Mouse (Mus musculus) kidney, adult 2 months (tissue): ENCODE data around the gene Miip. TPM values are rescaled to one million over a fixed set of nuclear protein-coding genes. Genes with fewer than 3 reads are reported as not detected.
"Not testable (repeated sequence)": the region's sequence is repeated elsewhere in the genome, so short reads cannot be mapped to it uniquely, and the experiment has no call there.

Experiments used
- DNase-seq: peaks from one replicate; pipeline ENCODE4 v3.0.0; 2021
- H3K27ac ChIP-seq: fragments of 200-500 bp; 2 replicates; pipeline ENCODE4 v1.5.1; 2012; ENCODE audit warnings: low read depth, low read length, control low read depth, inconsistent platforms; ENCODE audit not compliant: insufficient read depth
- H3K27me3 ChIP-seq: fragments of 200-500 bp; replicated peaks from 2 replicates; pipeline ENCODE4 v1.6.1; 2012; ENCODE audit warnings: mild to moderate bottlenecking, moderate library complexity, low read length, inconsistent platforms; ENCODE audit not compliant: control insufficient read depth, insufficient read depth
- H3K36me3 ChIP-seq: fragments of 200-500 bp; 2 replicates; pipeline ENCODE4 v1.6.1; 2012; ENCODE audit warnings: mild to moderate bottlenecking, moderate library complexity, low read length, inconsistent platforms; ENCODE audit not compliant: control insufficient read depth, insufficient read depth
- H3K4me1 ChIP-seq: fragments of 200-500 bp; 2 replicates; pipeline ENCODE4 v1.6.1; 2011; ENCODE audit warnings: low read length; ENCODE audit not compliant: control insufficient read depth, insufficient read depth
- H3K4me3 ChIP-seq: fragments of 200-500 bp; 2 replicates; pipeline ENCODE4 v1.5.1; 2011; ENCODE audit warnings: mild to moderate bottlenecking, low read depth, low read length, control low read depth; ENCODE audit not compliant: insufficient read depth
- CTCF ChIP-seq: fragments of 200-500 bp; conservative IDR thresholded peaks from 2 replicates; pipeline ENCODE4 v1.5.1; 2011; ENCODE audit warnings: low read depth, mild to moderate bottlenecking, control low read depth, low read length, moderate library complexity, mixed read lengths; ENCODE audit not compliant: insufficient read depth, insufficient read length
- POLR2A ChIP-seq: fragments of 200-500 bp; IDR thresholded peaks from one replicate; pipeline ENCODE4 v1.6.1; 2011; ENCODE audit warnings: low read depth, low read length, control low read depth
- WGBS: fragments of 180-500 bp; shearing (Covaris S2); methylation state at CpG from one replicate; pipeline ENCODE4 v1.1.7; 2018; 5-methylcytosine and 5-hydroxymethylcytosine counted together
- polyA plus RNA-seq: library from polyadenylated mRNA; depleted of rRNA; stranded (reverse); fragments of >200 nt; gene quantifications from 2 replicates; pipeline ENCODE4 v1.2.3, GENCODE M21; 2012

Gene Miip
- polyA plus RNA-seq, 1 experiment = 27.7 TPM

- Histone ChIP-seq H3K27ac (peak overlapping the region; percentile 82), H3K4me3 (peak overlapping the region; percentile 100), H3K36me3 (peaks cover 4% of the 10 kb centered on the region), H3K4me1 (peaks cover 9% of the 10 kb centered on the region; the same call in 1 of the 2 replicates), H3K27me3 (no peaks in the 10 kb centered on the region)
- no peak for TF ChIP-seq CTCF
- no peak for TF ChIP-seq POLR2A
- DNase-seq = no peak
- WGBS = 1% methylated on average over 4 of the region's 4 CpGs
Measured at GRCm38 (mm10) chr4:147848584-147848991, 20.0 kb downstream of the Miip start.

GRCm38 (mm10) chr4:147847614-147848583 is 20.7 kb downstream of the Miip start, which contains the start of gene Zfp933:
TSS of gene Zfp933 (minus strand) at chr4:147848366.
- Histone ChIP-seq H3K36me3 (peaks cover 4% of the 10 kb centered on the region), H3K27ac (peak within 1 kb of the TSS; percentile 82), H3K27me3 (no peaks in the 10 kb centered on the region), H3K4me1 (peaks cover 9% of the 10 kb centered on the region; the same call in 1 of the 2 replicates), H3K4me3 (peak within 1 kb of the TSS; percentile 100)
- peak; percentile 94 for DNase-seq
- WGBS = 2% methylated on average over 23 of the region's 23 CpGs
- TF ChIP-seq CTCF = no peak
- no peak for TF ChIP-seq POLR2A

- H3K36me3 ChIP-seq = peaks cover 12% of the 10 kb centered on the region
- WGBS = 98% methylated on average over 3 of the region's 3 CpGs
- no peak for DNase-seq
- TF ChIP-seq POLR2A (no peak), CTCF (no peak)
- no peak overlapping the region for H3K4me3 ChIP-seq
- no peak overlapping the region for H3K27ac ChIP-seq
- H3K4me1 ChIP-seq = 0 out of 2 replicates have a peak, but pooled peaks cover 4% of the 10 kb centered on the region
- no peaks in the 10 kb centered on the region for H3K27me3 ChIP-seq
Measured at GRCm38 (mm10) chr4:147842871-147843270, 25.7 kb downstream of the Miip start.

GRCm38 (mm10) chr4:147839282-147839681 is 29.3 kb downstream of the Miip start:
- not testable (repeated sequence) for H3K4me1 ChIP-seq, H3K27ac ChIP-seq, H3K4me3 ChIP-seq, H3K27me3 ChIP-seq
- WGBS = 99% methylated on average over 22 of the region's 26 CpGs
- peaks cover 12% of the 10 kb centered on the region for H3K36me3 ChIP-seq
- DNase-seq = peak; percentile 17

GRCm38 (mm10) chr4:147824389-147824788 is 44.2 kb downstream of the Miip start:
- TF ChIP-seq POLR2A = no peak
- TF ChIP-seq CTCF = no peak
- H3K4me3 ChIP-seq = no peak overlapping the region
- H3K36me3 ChIP-seq = peaks cover 23% of the 10 kb centered on the region
- H3K27ac ChIP-seq = no peak overlapping the region
- H3K4me1 ChIP-seq = no peaks in the 10 kb centered on the region
- no peak for DNase-seq
- 99% methylated on average over 4 of the region's 4 CpGs for WGBS
- no peaks in the 10 kb centered on the region for H3K27me3 ChIP-seq

- not testable (repeated sequence) for H3K4me3 ChIP-seq, H3K4me1 ChIP-seq, DNase-seq, H3K27ac ChIP-seq, H3K27me3 ChIP-seq
- WGBS = 86% methylated on average over 3 of the region's 3 CpGs
- peaks cover 12% of the 10 kb centered on the region for H3K36me3 ChIP-seq
Measured at GRCm38 (mm10) chr4:147821414-147821813, 47.2 kb downstream of the Miip start.

GRCm38 (mm10) chr4:147819659-147820058 is 49.0 kb downstream of the Miip start:
- H3K27me3 ChIP-seq, H3K4me1 ChIP-seq, H3K27ac ChIP-seq, H3K36me3 ChIP-seq, DNase-seq, H3K4me3 ChIP-seq: not testable (repeated sequence)
- WGBS = 86% methylated on average over 7 of the region's 7 CpGs
